Mouse (Mus musculus) kidney, postnatal 0 days (tissue): ENCODE data around the gene Sri. TPM values are rescaled to one million over a fixed set of nuclear protein-coding genes. Genes with fewer than 3 reads are reported as not detected.
A peak's percentile ranks its signal among the peaks of the same experiment; 100 is the strongest.

ENCODE experiments used
- ATAC-seq: fragments of 200-750 bp; cut with Nextera tagmentation; replicated peaks from 2 replicates; pipeline ENCODE4 v1.8.0; 2017; ENCODE audit warnings: low read depth, moderate number of reproducible peaks, moderate TSS enrichment, moderate library complexity; ENCODE audit not compliant: low FRiP score
- DNase-seq: peaks from one replicate; pipeline ENCODE4 v3.0.0-alpha.2; 2016; ENCODE audit warnings: low spot score
- H3K27ac ChIP-seq: fragments of 300-500 bp; sonication (generic); 2 replicates; pipeline ENCODE4 v1.5.1; 2014; ENCODE audit warnings: mild to moderate bottlenecking
- H3K27me3 ChIP-seq: fragments of 300-500 bp; sonication (generic); 2 replicates; pipeline ENCODE4 v1.6.1; 2014; ENCODE audit warnings: low read length, mixed read lengths; ENCODE audit not compliant: insufficient read depth
- H3K36me3 ChIP-seq: fragments of 300-500 bp; sonication (generic); 2 replicates; pipeline ENCODE4 v1.6.1; 2014; ENCODE audit warnings: low read length, mixed read lengths; ENCODE audit not compliant: insufficient read depth
- H3K4me1 ChIP-seq: fragments of 300-500 bp; sonication (generic); replicated peaks from 2 replicates; pipeline ENCODE4 v1.6.1; 2014; ENCODE audit warnings: antibody characterized with exemption, low read length, mixed read lengths; ENCODE audit not compliant: insufficient read depth
- H3K4me2 ChIP-seq: fragments of 300-500 bp; sonication (generic); 2 replicates; pipeline ENCODE4 v1.6.1; 2014; ENCODE audit warnings: mild to moderate bottlenecking, low read length, moderate library complexity, mixed read lengths
- H3K4me3 ChIP-seq: fragments of 300-500 bp; sonication (generic); replicated peaks from 2 replicates; pipeline ENCODE4 v1.5.1; 2014; ENCODE audit warnings: low read depth, low read length
- H3K9ac ChIP-seq: fragments of 300-500 bp; sonication (generic); 2 replicates; pipeline ENCODE4 v1.6.1; 2014; ENCODE audit warnings: low read depth, low read length
- H3K9me3 ChIP-seq: fragments of 300-500 bp; sonication (generic); replicated peaks from 2 replicates; pipeline ENCODE4 v1.6.1; 2016; ENCODE audit warnings: low read length, inconsistent platforms, mixed read lengths
- CTCF ChIP-seq: IDR thresholded peaks from 2 replicates; pipeline ENCODE4 v1.5.1; 2016; ENCODE audit warnings: antibody characterized with exemption, low read depth, mild to moderate bottlenecking, moderate library complexity
- WGBS: fragments of 180-500 bp; shearing (Covaris S2); extraction: QIAGEN DNeasy Blood & Tissue Kit; methylation state at CpG from one replicate; pipeline ENCODE4 v1.1.7; 2014; 5-methylcytosine and 5-hydroxymethylcytosine counted together
- polyA plus RNA-seq: library from polyadenylated mRNA; unstranded; fragments of >200 nt; fragmentation: Nextera tagmentation; extraction: Ambion mirVana; gene quantifications from 2 replicates; pipeline ENCODE4 v1.2.1, GENCODE M21; 2015

Sri gene
- polyA plus RNA-seq, 1 experiment from 2014 or later: 397 TPM

DNA sequence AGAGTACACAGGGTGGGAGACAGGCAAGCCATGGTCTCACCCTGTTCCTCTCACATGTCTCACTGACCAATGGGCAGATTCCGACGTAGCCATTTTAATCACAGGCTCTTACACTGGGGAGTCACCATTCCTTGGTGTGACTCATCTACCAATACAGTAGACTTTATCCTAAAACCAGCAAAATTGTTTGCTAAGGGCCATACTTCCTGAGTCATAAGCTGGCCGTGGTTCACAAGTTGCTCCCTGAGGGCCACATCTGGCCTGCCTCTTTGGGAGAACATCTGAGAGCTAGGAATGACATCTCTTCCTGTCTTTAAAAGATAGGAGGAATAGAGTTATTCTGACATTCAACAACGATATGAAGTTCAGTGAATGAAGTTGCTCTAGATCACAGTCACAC lies 7.9 kb downstream of the Sri start:
- Histone ChIP-seq H3K4me3 (no peak overlapping the region), H3K4me2 (no peak overlapping the region), H3K4me1 (0 out of 2 replicates have a peak, but pooled peaks cover 6% of the 10 kb centered on the region), H3K9ac (no peak overlapping the region), H3K27ac (no peak overlapping the region), H3K36me3 (no peaks in the 10 kb centered on the region; the same call in 1 of the 2 replicates), H3K27me3 (no peaks in the 10 kb centered on the region), H3K9me3 (no peaks in the 10 kb centered on the region)
- DNase-seq: no peak
- WGBS: 89% methylated on average over 4 of the region's 4 CpGs
- no peak for TF ChIP-seq CTCF
- ATAC-seq: no peak

DNA sequence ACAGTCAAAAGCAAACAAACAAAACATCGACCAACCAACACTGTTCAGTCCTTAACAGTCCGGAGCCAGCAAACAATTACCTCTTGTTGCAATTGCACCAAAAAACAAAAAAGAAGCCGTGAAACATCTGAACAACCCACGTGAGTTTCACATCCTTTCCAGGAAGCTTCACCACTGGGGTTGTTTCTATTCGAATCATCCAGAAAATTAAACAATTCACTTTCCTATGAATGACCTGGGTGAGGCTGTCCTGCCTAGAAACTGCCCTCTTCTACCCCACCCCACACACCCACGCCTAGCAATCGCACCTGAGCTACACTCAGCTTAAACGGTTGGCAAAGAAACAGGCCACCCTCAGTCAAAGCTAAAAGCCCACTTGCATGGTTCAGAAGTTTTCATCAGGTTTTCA lies 9.8 kb downstream of the Sri start:
- no peak for TF ChIP-seq CTCF

DNA sequence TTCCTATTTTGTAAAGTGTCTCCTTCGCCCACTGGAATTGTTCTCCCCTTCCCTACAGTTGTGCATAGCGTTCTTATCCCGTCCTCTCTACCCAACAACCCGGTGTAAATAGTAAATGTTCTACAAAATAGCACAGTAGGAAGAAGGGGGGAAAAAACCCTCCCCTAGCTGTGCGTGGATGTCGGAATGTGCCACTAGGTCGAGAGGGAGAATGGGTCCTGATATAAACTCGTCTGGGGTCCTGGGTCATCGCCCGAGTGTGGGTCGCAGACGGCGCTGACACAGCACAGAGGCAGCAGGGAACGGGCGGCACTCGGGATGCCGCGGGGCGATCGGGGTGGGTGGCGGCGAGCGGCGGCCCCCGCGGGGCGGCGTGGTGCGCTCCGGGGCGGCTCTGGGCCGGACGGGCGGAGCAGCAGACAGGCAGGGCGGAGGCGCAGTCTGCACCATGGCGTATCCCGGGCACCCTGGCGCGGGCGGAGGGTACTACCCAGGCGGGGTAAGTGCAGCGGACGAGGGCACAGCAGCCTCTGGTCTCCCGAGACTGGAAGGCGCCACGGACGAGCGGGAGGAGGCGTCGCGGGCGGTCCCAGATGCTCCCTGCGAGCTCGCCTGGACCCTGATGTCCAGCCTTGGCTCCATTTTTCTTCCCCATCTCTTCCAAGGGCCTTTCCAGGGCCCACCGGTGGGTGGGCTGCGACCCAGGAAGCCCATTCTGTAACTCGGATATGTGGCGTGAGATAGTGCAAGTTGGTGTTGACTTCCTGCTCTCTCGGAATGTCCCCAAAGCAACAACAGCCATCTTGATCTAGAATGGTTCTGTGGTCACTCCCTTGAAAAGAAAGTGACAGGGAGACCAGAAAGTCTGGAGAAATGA lies 10.5 kb downstream of the Sri start:
- Histone ChIP-seq H3K4me1 (0 out of 2 replicates have a peak, but pooled peaks cover 6% of the 10 kb centered on the region), H3K27me3 (no peaks in the 10 kb centered on the region), H3K4me3 (peak overlapping the region; percentile 61), H3K27ac (peak overlapping the region; percentile 96), H3K36me3 (peaks cover 10% of the 10 kb centered on the region), H3K4me2 (peak overlapping the region; percentile 69), H3K9me3 (no peaks in the 10 kb centered on the region), H3K9ac (peak overlapping the region; percentile 79)
- no peak for TF ChIP-seq CTCF
- ATAC-seq (peak; percentile 99), DNase-seq (peak; percentile 88)
- under 1% methylated on average over 59 of the region's 60 CpGs for WGBS

More for the DNA sequence above, 9.8 kb downstream of the Sri start:
- Histone ChIP-seq H3K9ac (peak overlapping the region; percentile 79; the same call in 1 of the 2 replicates), H3K27ac (peak overlapping the region; percentile 96), H3K27me3 (no peaks in the 10 kb centered on the region), H3K4me3 (peak overlapping the region; percentile 61), H3K36me3 (peaks cover 5% of the 10 kb centered on the region; the same call in 1 of the 2 replicates), H3K4me1 (0 out of 2 replicates have a peak, but pooled peaks cover 6% of the 10 kb centered on the region), H3K4me2 (peak overlapping the region; percentile 69), H3K9me3 (no peaks in the 10 kb centered on the region)
- ATAC-seq (peak; percentile 42), DNase-seq (peak; percentile 19)
- WGBS: 26% methylated on average over 8 of the region's 8 CpGs

- Histone ChIP-seq H3K27ac (peak overlapping the region; percentile 96), H3K36me3 (peaks cover 13% of the 10 kb centered on the region), H3K4me1 (0 out of 2 replicates have a peak, but pooled peaks cover 6% of the 10 kb centered on the region), H3K4me3 (peak overlapping the region; percentile 61), H3K9ac (peak overlapping the region; percentile 79), H3K27me3 (no peaks in the 10 kb centered on the region), H3K4me2 (peak overlapping the region; percentile 69), H3K9me3 (no peaks in the 10 kb centered on the region)
- no peak for TF ChIP-seq CTCF
- DNase-seq (no peak), ATAC-seq (no peak)
- 22% methylated on average over 5 of the region's 5 CpGs for WGBS
Observed at GRCm38 (mm10) chr5:8057018-8057323, 11.1 kb downstream of the Sri start.

- no peak for DNase-seq
- ATAC-seq: no peak
- Histone ChIP-seq H3K9ac (no peak overlapping the region), H3K27me3 (no peaks in the 10 kb centered on the region), H3K4me2 (no peak overlapping the region), H3K4me1 (0 out of 2 replicates have a peak, but pooled peaks cover 6% of the 10 kb centered on the region), H3K4me3 (no peak overlapping the region), H3K27ac (no peak overlapping the region), H3K9me3 (no peaks in the 10 kb centered on the region), H3K36me3 (peaks cover 19% of the 10 kb centered on the region)
- TF ChIP-seq CTCF: no peak
- WGBS: 74% methylated on average over 7 of the region's 7 CpGs
Observed at GRCm38 (mm10) chr5:8058056-8058455, 12.2 kb downstream of the Sri start.

GRCm38 (mm10) chr5:8062469-8062868 lies 16.6 kb downstream of the Sri start:
- no peaks in the 10 kb centered on the region for H3K27me3 ChIP-seq
- peaks cover 59% of the 10 kb centered on the region for H3K36me3 ChIP-seq
- DNase-seq: no peak
- no peak overlapping the region for H3K4me3 ChIP-seq
- H3K9ac ChIP-seq: no peak overlapping the region
- ATAC-seq: no peak
- no peak overlapping the region for H3K27ac ChIP-seq
- no peak overlapping the region for H3K4me2 ChIP-seq
- H3K4me1 ChIP-seq: 0 out of 2 replicates have a peak, but pooled peaks cover 3% of the 10 kb centered on the region
- no peak for TF ChIP-seq CTCF
- H3K9me3 ChIP-seq: no peaks in the 10 kb centered on the region
- 90% methylated on average over 2 of the region's 2 CpGs for WGBS
